Mouse (Mus musculus): ENCODE results near the gene Zfp46.

Zfp46 gene

GRCm38 (mm10) chr4:136310229-136311041 is 26.0 kb downstream of the Zfp46 start, which contains the start of gene Hnrnpr:
TSS of gene Hnrnpr (plus strand) at chr4:136310942.
- in situ Hi-C loops (cut with MboI; ENCODE audit: low sequenced_read_pairs) = no loop called here

GRCm38 (mm10) chr4:136311042-136311999 is 26.8 kb downstream of the Zfp46 start:
- in situ Hi-C loops (cut with MboI; ENCODE audit: low sequenced_read_pairs) = no loop called here

- in situ Hi-C loops (cut with MboI; ENCODE audit: low sequenced_read_pairs) = no loop called here
Observed at GRCm38 (mm10) chr4:136312616-136313015, 28.1 kb downstream of the Zfp46 start.

- in situ Hi-C loops (cut with MboI; ENCODE audit: low sequenced_read_pairs) = no loop called here
Observed at GRCm38 (mm10) chr4:136317667-136318066, 33.2 kb downstream of the Zfp46 start.

GRCm38 (mm10) chr4:136320016-136320415 is 35.5 kb downstream of the Zfp46 start:
- in situ Hi-C loops (cut with MboI; ENCODE audit: low sequenced_read_pairs) = no loop called here

GRCm38 (mm10) chr4:136324226-136324625 is 39.7 kb downstream of the Zfp46 start:
- in situ Hi-C loops (cut with MboI; ENCODE audit: low sequenced_read_pairs) = no loop called here

- in situ Hi-C loops (cut with MboI; ENCODE audit: low sequenced_read_pairs) = no loop called here
Observed at GRCm38 (mm10) chr4:136327238-136327637, 42.8 kb downstream of the Zfp46 start.

GRCm38 (mm10) chr4:136328115-136328514 is 43.6 kb downstream of the Zfp46 start:
- in situ Hi-C loops (cut with MboI; ENCODE audit: low sequenced_read_pairs) = no loop called here

- in situ Hi-C loops (cut with MboI; ENCODE audit: low sequenced_read_pairs) = no loop called here
Observed at GRCm38 (mm10) chr4:136331709-136332108, 47.2 kb downstream of the Zfp46 start.

GRCm38 (mm10) chr4:136333191-136333590 is 48.7 kb downstream of the Zfp46 start:
- in situ Hi-C loops (cut with MboI; ENCODE audit: low sequenced_read_pairs) = no loop called here

GRCm38 (mm10) chr4:136335065-136335464 is 50.6 kb downstream of the Zfp46 start:
- in situ Hi-C loops (cut with MboI; ENCODE audit: low sequenced_read_pairs) = no loop called here

- in situ Hi-C loops (cut with MboI; ENCODE audit: low sequenced_read_pairs) = no loop called here
Observed at GRCm38 (mm10) chr4:136337129-136337528, 52.6 kb downstream of the Zfp46 start.
